13 mouse cellular contexts compared by ENCODE assay signal in the genomic region with DNA sequence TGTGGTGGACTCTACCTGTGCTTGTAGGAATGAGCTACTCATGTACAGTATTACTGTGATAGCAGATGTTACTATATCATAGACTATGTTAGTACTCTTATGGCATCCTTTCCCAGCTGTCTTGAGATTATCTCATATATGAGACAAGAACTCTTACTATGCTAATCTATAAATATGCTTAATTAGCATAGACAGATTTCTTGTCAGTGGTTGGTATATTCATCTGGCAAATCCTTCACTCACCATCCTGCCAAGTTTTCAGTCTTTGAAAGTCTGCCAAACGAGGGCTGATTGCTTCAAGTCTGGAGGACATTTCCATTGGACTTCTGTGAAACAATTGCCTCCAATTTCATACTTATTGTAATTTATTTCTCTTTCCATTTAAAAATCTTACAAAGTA.
DNase-seq lines count a peak whose midpoint lies in the region; ATAC-seq and TF ChIP-seq lines count a peak whose summit lies in the region.
"Had no signal": no experiment of that assay in that cellular context is flagged by ENCODE, and none has a peak within 500 bp of the region (broad histone marks: within the 10 kb centered on the region; RNA-seq: fewer than 3 reads in every experiment).

No protein-coding gene starts in this region.

- H3K4me1 ChIP-seq in lung, embryonic 14.5 days (ENCODE audit: insufficient read depth), result no peaks in the 10 kb centered on the region
- H3K4me1 ChIP-seq in thymus, adult 2 months (replicated peaks; ENCODE audit: control insufficient read depth, insufficient read depth, low read length), result no peaks in the 10 kb centered on the region
- H3K4me1 ChIP-seq: embryonic facial prominence, embryonic 13.5 days had no signal

- H3K36me3 ChIP-seq in lung, embryonic 14.5 days (ENCODE audit: insufficient read depth), result no peaks in the 10 kb centered on the region
- H3K36me3 ChIP-seq in thymus, adult 2 months (ENCODE audit: control insufficient read depth, insufficient read depth, low read length), result no peaks in the 10 kb centered on the region
- H3K36me3 ChIP-seq: embryonic facial prominence, embryonic 13.5 days had no signal

- no peaks in the 10 kb centered on the region for H3K27me3 ChIP-seq in lung, embryonic 14.5 days (ENCODE audit: insufficient read depth, low read length)
- no peaks in the 10 kb centered on the region for H3K27me3 ChIP-seq in thymus, adult 2 months (ENCODE audit: control insufficient read depth, insufficient read depth, low read length)
- H3K27me3 ChIP-seq: embryonic facial prominence, embryonic 13.5 days had no signal

- no peak for TF ChIP-seq CTCF in lung, embryonic 14.5 days (IDR thresholded peaks at IDR 0.05; ENCODE audit: low read depth)
- no peak for TF ChIP-seq CTCF in thymus, adult 2 months (IDR thresholded peaks at IDR 0.05; ENCODE audit: borderline replicate concordance, control insufficient read depth, extremely low read depth, insufficient read depth, low read length, poor library complexity)

- H3K9ac ChIP-seq in lung, embryonic 14.5 days, result no peak overlapping the region
- H3K9ac ChIP-seq: embryonic facial prominence, embryonic 13.5 days; liver, postnatal 0 days had no signal

- H3K4me3 ChIP-seq in lung, embryonic 14.5 days (ENCODE audit: low read depth, low read length), result no peak overlapping the region
- H3K4me3 ChIP-seq in thymus, adult 2 months (ENCODE audit: control insufficient read depth, insufficient read depth, low read length), result no peak overlapping the region
- H3K4me3 ChIP-seq: embryonic facial prominence, embryonic 13.5 days; myocyte had no signal

- H3K27ac ChIP-seq in lung, embryonic 14.5 days (ENCODE audit: low read depth), result no peak overlapping the region
- no peak overlapping the region for H3K27ac ChIP-seq in thymus, adult 2 months (ENCODE audit: control insufficient read depth, insufficient read depth, low read length)
- H3K27ac ChIP-seq: embryonic facial prominence, embryonic 13.5 days; kidney, postnatal 0 days had no signal

- peak; percentile 26 for DNase-seq in lung, embryonic 14.5 days
- no peak for DNase-seq in lung, postnatal 36 days
- peak; percentile 92 to 96 for DNase-seq in cerebellum, postnatal 14 days
- peak; percentile 63 for DNase-seq in layer of hippocampus, adult 9-11 months
- peak; percentile 11 to 15 for DNase-seq in right cerebral cortex, postnatal 36 days (ENCODE audit: low spot score in 2 of 2)
- DNase-seq in thymus, adult 2 months, result no peak
- no peak for DNase-seq in lung, postnatal 14 days
- DNase-seq in spleen, postnatal 10 days (ENCODE audit: low spot score in 2 of 2), result no peak
- DNase-seq: liver, postnatal 0 days; thymus, postnatal 36 days had no signal

- no peak for TF ChIP-seq POLR2A in thymus, adult 2 months (IDR thresholded peaks at IDR 0.05; ENCODE audit: control insufficient read depth, extremely low read depth, insufficient read depth, low read length, poor library complexity)

- H3K9me3 ChIP-seq in lung, embryonic 14.5 days (ENCODE audit: low read depth, low read length), result no peaks in the 10 kb centered on the region
- H3K9me3 ChIP-seq: embryonic facial prominence, embryonic 13.5 days had no signal

- no peak overlapping the region for H3K4me2 ChIP-seq in lung, embryonic 14.5 days
- H3K4me2 ChIP-seq: embryonic facial prominence, embryonic 13.5 days had no signal

- 53% methylated on average over 1 of the region's 1 CpGs for WGBS in lung, embryonic 14.5 days
- WGBS in thymus, adult 2 months, result 75% methylated on average over 1 of the region's 1 CpGs

- no peak for ATAC-seq in lung, embryonic 14.5 days (ENCODE audit: insufficient read depth)
- ATAC-seq: liver, postnatal 0 days had no signal

Comparison
In these comparisons a context has a peak if more than half of its experiments do, and no peak if none do; other contexts are left out.
1. DNase-seq: peak in lung, embryonic 14.5 days (single experiment), cerebellum, postnatal 14 days (2 of 2), layer of hippocampus, adult 9-11 months (single experiment) and right cerebral cortex, postnatal 36 days (2 of 2); none in lung, postnatal 36 days (single experiment), thymus, adult 2 months (single experiment), lung, postnatal 14 days (single experiment) and spleen, postnatal 10 days (0 of 2).